Mouse (Mus musculus): Measurements from ENCODE around the gene Igfbpl1. TPM values are rescaled to one million over a fixed set of nuclear protein-coding genes. Genes with fewer than 3 reads are reported as not detected.

Igfbpl1 gene
- polyA plus RNA-seq, 1 experiment, result 0.42 TPM

- H3K36me3 ChIP-seq (ENCODE audit: control insufficient read depth, insufficient read depth, low read length), result peaks cover 46% of the 10 kb centered on the region
- TF ChIP-seq POLR2A (IDR thresholded peaks at IDR 0.05; ENCODE audit: low read depth, low read length) (no peak), CTCF (IDR thresholded peaks at IDR 0.05; ENCODE audit: extremely low read depth, insufficient read length, insufficient replicate concordance, low read depth, low read length) (no peak)
- peak overlapping the region; percentile 55 for H3K4me3 ChIP-seq (ENCODE audit: low read depth, low read length)
- H3K27ac ChIP-seq (ENCODE audit: insufficient read depth, low read depth, low read length), result no peak overlapping the region
- no peaks in the 10 kb centered on the region for H3K27me3 ChIP-seq (ENCODE audit: control insufficient read depth, insufficient read depth, low read length)
- H3K4me1 ChIP-seq (ENCODE audit: control insufficient read depth, insufficient read depth, insufficient read length, low read length), result peaks cover 11% of the 10 kb centered on the region
- WGBS, result 39% methylated on average over 14 of the region's 14 CpGs
Observed at GRCm38 (mm10) chr4:45802900-45803299, 23.8 kb downstream of the Igfbpl1 start.

GRCm38 (mm10) chr4:45799956-45800537, 26.7 kb downstream of the Igfbpl1 start:
- Histone ChIP-seq H3K27me3 (ENCODE audit: control insufficient read depth, insufficient read depth, low read length) (no peaks in the 10 kb centered on the region), H3K4me1 (ENCODE audit: control insufficient read depth, insufficient read depth, insufficient read length, low read length) (peaks cover 16% of the 10 kb centered on the region), H3K36me3 (ENCODE audit: control insufficient read depth, insufficient read depth, low read length) (peaks cover 30% of the 10 kb centered on the region), H3K27ac (ENCODE audit: insufficient read depth, low read depth, low read length) (peak overlapping the region; percentile 100), H3K4me3 (ENCODE audit: low read depth, low read length) (peak overlapping the region; percentile 59)
- no peak for TF ChIP-seq POLR2A (IDR thresholded peaks at IDR 0.05; ENCODE audit: low read depth, low read length)
- TF ChIP-seq CTCF (IDR thresholded peaks at IDR 0.05; ENCODE audit: extremely low read depth, insufficient read length, insufficient replicate concordance, low read depth, low read length), result no peak
- WGBS, result 13% methylated on average over 3 of the region's 3 CpGs

- peak within 1 kb of the TSS; percentile 92 for H3K4me3 ChIP-seq (ENCODE audit: low read depth, low read length)
- WGBS, result under 1% methylated on average over 26 of the region's 26 CpGs
- TF ChIP-seq CTCF (IDR thresholded peaks at IDR 0.05; ENCODE audit: extremely low read depth, insufficient read length, insufficient replicate concordance, low read depth, low read length), result no peak
- TF ChIP-seq POLR2A (IDR thresholded peaks at IDR 0.05; ENCODE audit: low read depth, low read length), result peak; percentile 82; the same call in 1 of the 2 replicates
- H3K27me3 ChIP-seq (ENCODE audit: control insufficient read depth, insufficient read depth, low read length), result no peaks in the 10 kb centered on the region
- H3K36me3 ChIP-seq (ENCODE audit: control insufficient read depth, insufficient read depth, low read length), result peaks cover 19% of the 10 kb centered on the region
- H3K27ac ChIP-seq (ENCODE audit: insufficient read depth, low read depth, low read length), result peak within 1 kb of the TSS; percentile 100
- H3K4me1 ChIP-seq (ENCODE audit: control insufficient read depth, insufficient read depth, insufficient read length, low read length), result peaks cover 18% of the 10 kb centered on the region
Observed at GRCm38 (mm10) chr4:45798964-45799363, 27.8 kb downstream of the Igfbpl1 start, which contains the start of gene Aldh1b1. Gene Aldh1b1 (plus strand): TSS chr4:45799022.

GRCm38 (mm10) chr4:45796760-45797159, 30.0 kb downstream of the Igfbpl1 start:
- Histone ChIP-seq H3K4me1 (ENCODE audit: control insufficient read depth, insufficient read depth, insufficient read length, low read length) (peaks cover 10% of the 10 kb centered on the region; the same call in 1 of the 2 replicates), H3K27me3 (ENCODE audit: control insufficient read depth, insufficient read depth, low read length) (no peaks in the 10 kb centered on the region), H3K36me3 (ENCODE audit: control insufficient read depth, insufficient read depth, low read length) (no peaks in the 10 kb centered on the region), H3K4me3 (ENCODE audit: low read depth, low read length) (no peak overlapping the region), H3K27ac (ENCODE audit: insufficient read depth, low read depth, low read length) (peak overlapping the region; percentile 15; the same call in 1 of the 2 replicates)
- TF ChIP-seq POLR2A (IDR thresholded peaks at IDR 0.05; ENCODE audit: low read depth, low read length) (no peak), CTCF (IDR thresholded peaks at IDR 0.05; ENCODE audit: extremely low read depth, insufficient read length, insufficient replicate concordance, low read depth, low read length) (no peak)
- 63% methylated on average over 5 of the region's 5 CpGs for WGBS

- Histone ChIP-seq H3K27me3 (ENCODE audit: control insufficient read depth, insufficient read depth, low read length) (no peaks in the 10 kb centered on the region), H3K4me1 (ENCODE audit: control insufficient read depth, insufficient read depth, insufficient read length, low read length) (peaks cover 11% of the 10 kb centered on the region; the same call in 1 of the 2 replicates), H3K36me3 (ENCODE audit: control insufficient read depth, insufficient read depth, low read length) (no peaks in the 10 kb centered on the region), H3K4me3 (ENCODE audit: low read depth, low read length) (peak overlapping the region; percentile 34), H3K27ac (ENCODE audit: insufficient read depth, low read depth, low read length) (peak overlapping the region; percentile 73)
- TF ChIP-seq POLR2A (IDR thresholded peaks at IDR 0.05; ENCODE audit: low read depth, low read length) (0 out of 2 replicates have a peak, but pooled peaks have one; percentile 18), CTCF (IDR thresholded peaks at IDR 0.05; ENCODE audit: extremely low read depth, insufficient read length, insufficient replicate concordance, low read depth, low read length) (no peak)
- under 1% methylated on average over 12 of the region's 12 CpGs for WGBS
Observed at GRCm38 (mm10) chr4:45795191-45795811, 31.4 kb downstream of the Igfbpl1 start.

GRCm38 (mm10) chr4:45790018-45790417, 36.7 kb downstream of the Igfbpl1 start:
- Histone ChIP-seq H3K4me1 (ENCODE audit: control insufficient read depth, insufficient read depth, insufficient read length, low read length) (peaks cover 41% of the 10 kb centered on the region), H3K36me3 (ENCODE audit: control insufficient read depth, insufficient read depth, low read length) (no peaks in the 10 kb centered on the region), H3K27ac (ENCODE audit: insufficient read depth, low read depth, low read length) (peak overlapping the region; percentile 83), H3K4me3 (ENCODE audit: low read depth, low read length) (no peak overlapping the region), H3K27me3 (ENCODE audit: control insufficient read depth, insufficient read depth, low read length) (no peaks in the 10 kb centered on the region)
- TF ChIP-seq CTCF (IDR thresholded peaks at IDR 0.05; ENCODE audit: extremely low read depth, insufficient read length, insufficient replicate concordance, low read depth, low read length), result no peak
- TF ChIP-seq POLR2A (IDR thresholded peaks at IDR 0.05; ENCODE audit: low read depth, low read length), result no peak
- 22% methylated on average over 2 of the region's 2 CpGs for WGBS

GRCm38 (mm10) chr4:45789263-45789958, 37.3 kb downstream of the Igfbpl1 start:
- peaks cover 42% of the 10 kb centered on the region for H3K4me1 ChIP-seq (ENCODE audit: control insufficient read depth, insufficient read depth, insufficient read length, low read length)
- H3K27me3 ChIP-seq (ENCODE audit: control insufficient read depth, insufficient read depth, low read length), result no peaks in the 10 kb centered on the region
- H3K27ac ChIP-seq (ENCODE audit: insufficient read depth, low read depth, low read length), result peak overlapping the region; percentile 83
- WGBS, result 29% methylated on average over 13 of the region's 13 CpGs
- no peaks in the 10 kb centered on the region for H3K36me3 ChIP-seq (ENCODE audit: control insufficient read depth, insufficient read depth, low read length)
- H3K4me3 ChIP-seq (ENCODE audit: low read depth, low read length), result 0 out of 2 replicates have a peak overlapping the region, but pooled peaks have one; percentile 0
- no peak; the same call in 1 of the 2 replicates for TF ChIP-seq POLR2A (IDR thresholded peaks at IDR 0.05; ENCODE audit: low read depth, low read length)
- no peak for TF ChIP-seq CTCF (IDR thresholded peaks at IDR 0.05; ENCODE audit: extremely low read depth, insufficient read length, insufficient replicate concordance, low read depth, low read length)

Measured in small intestine, adult 2 months (tissue).